Mouse (Mus musculus) kidney, postnatal 36 days (tissue): ENCODE data around the gene Gng8.

ENCODE experiments used
- DNase-seq, 2 experiments: peaks; one replicate each; pipeline ENCODE4 v3.0.0; 2021 to 2022; ENCODE audit warnings: mixed read lengths in 2 of 2

Gene Gng8

GRCm38 (mm10) chr7:16928341-16928740 is 36.8 kb downstream of the Gng8 start:
- DNase-seq: no peak

- peak; percentile 71 to 87 for DNase-seq
These were observed 39.3 kb downstream of the Gng8 start for GRCm38 (mm10) chr7:16930850-16931249.

- peak; percentile 81 to 92 for DNase-seq
These were observed 40.5 kb downstream of the Gng8 start for GRCm38 (mm10) chr7:16931968-16932627.

- peak; percentile 67 to 83 for DNase-seq
These were observed 41.4 kb downstream of the Gng8 start for GRCm38 (mm10) chr7:16932704-16933577.

GRCm38 (mm10) chr7:16937312-16937711 is 45.7 kb downstream of the Gng8 start:
- no peak for DNase-seq

- no peak for DNase-seq
These were observed 46.7 kb downstream of the Gng8 start for GRCm38 (mm10) chr7:16938117-16938791.

- DNase-seq: peak; percentile 43 to 49
These were observed 48.7 kb downstream of the Gng8 start for GRCm38 (mm10) chr7:16940292-16940691.

- DNase-seq: no peak
These were observed 51.3 kb downstream of the Gng8 start for GRCm38 (mm10) chr7:16942861-16943260.

GRCm38 (mm10) chr7:16944061-16944807 is 52.6 kb downstream of the Gng8 start, which contains the start of gene Pnmal2:
Pnmal2 (plus strand) TSS chr7:16944682.
- peak; percentile 81 to 85 for DNase-seq

GRCm38 (mm10) chr7:16944808-16945315 is 53.3 kb downstream of the Gng8 start:
- peak in 1 of 2 experiments; percentile 14 for DNase-seq
